Mouse (Mus musculus) hindbrain, embryonic 15.5 days (tissue): Measurements from ENCODE around the gene Thsd4. TPM values are rescaled to one million over a fixed set of nuclear protein-coding genes. Genes with fewer than 3 reads are reported as not detected.

Experiments used
- ATAC-seq: fragments of 200-750 bp; cut with Nextera tagmentation; 2 replicates; pipeline ENCODE4 v1.8.0; 2017; ENCODE audit warnings: low read depth, moderate number of reproducible peaks, moderate TSS enrichment; ENCODE audit not compliant: low FRiP score
- H3K27ac ChIP-seq: fragments of 300-500 bp; sonication (generic); replicated peaks from 2 replicates; pipeline ENCODE4 v1.5.1; 2015; ENCODE audit warnings: mild to moderate bottlenecking, inconsistent platforms
- H3K27me3 ChIP-seq: fragments of 300-500 bp; sonication (generic); 2 replicates; pipeline ENCODE4 v1.6.1; 2015; ENCODE audit warnings: control low read depth, inconsistent platforms
- H3K36me3 ChIP-seq: fragments of 300-500 bp; sonication (generic); 2 replicates; pipeline ENCODE4 v1.6.1; 2015; ENCODE audit warnings: control low read depth, inconsistent platforms
- H3K4me1 ChIP-seq: fragments of 300-500 bp; sonication (generic); replicated peaks from 2 replicates; pipeline ENCODE4 v1.6.1; 2015; ENCODE audit warnings: control low read depth, inconsistent platforms
- H3K4me2 ChIP-seq: fragments of 300-500 bp; sonication (generic); 2 replicates; pipeline ENCODE4 v1.6.1; 2015; ENCODE audit warnings: moderate library complexity, mild to moderate bottlenecking, inconsistent platforms
- H3K4me3 ChIP-seq: fragments of 300-500 bp; sonication (generic); 2 replicates; pipeline ENCODE4 v1.5.1; 2015; ENCODE audit warnings: mild to moderate bottlenecking, inconsistent platforms
- H3K9ac ChIP-seq: fragments of 300-500 bp; sonication (generic); 2 replicates; pipeline ENCODE4 v1.6.1; 2015; ENCODE audit warnings: inconsistent platforms
- H3K9me3 ChIP-seq: fragments of 300-500 bp; sonication (generic); 2 replicates; pipeline ENCODE4 v1.6.1; 2016; ENCODE audit warnings: control low read depth, inconsistent platforms
- WGBS: fragments of 180-500 bp; shearing (Covaris S2); methylation state at CpG from one replicate; pipeline ENCODE4 v1.1.7; 2015; 5-methylcytosine and 5-hydroxymethylcytosine counted together
- polyA plus RNA-seq: library from polyadenylated mRNA; unstranded; fragments of >200 nt; fragmentation: Nextera tagmentation; extraction: Ambion mirVana; gene quantifications from 2 replicates; pipeline ENCODE4 v1.2.1, GENCODE M21; 2015

The Thsd4 gene
- polyA plus RNA-seq, 1 experiment from 2014 or later: 5.2 TPM

DNA sequence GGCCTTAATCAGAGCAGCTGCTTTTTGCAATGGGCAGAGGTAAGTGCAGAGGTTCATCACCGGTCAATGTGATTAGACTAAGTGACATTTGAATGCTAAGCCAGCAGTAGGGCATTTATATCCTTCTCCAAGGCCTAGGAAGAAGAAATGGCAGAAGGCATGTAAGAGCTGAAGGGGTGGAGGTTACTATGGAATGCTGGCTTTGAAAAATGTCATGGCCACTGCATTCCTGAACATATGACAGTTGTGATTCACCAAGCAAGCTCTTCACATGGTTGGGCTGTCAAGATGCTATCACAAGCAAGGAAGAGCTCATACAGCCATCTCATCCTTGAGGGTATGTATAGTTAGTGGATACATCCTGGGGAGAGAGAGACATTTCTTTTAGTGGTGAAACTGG lies 313.0 kb downstream of the Thsd4 start:
- no peaks in the 10 kb centered on the region for H3K9me3 ChIP-seq
- WGBS: 86% methylated on average over 1 of the region's 1 CpGs
- no peak for ATAC-seq
- no peak overlapping the region for H3K9ac ChIP-seq
- H3K27ac ChIP-seq: no peak overlapping the region
- H3K4me1 ChIP-seq: no peaks in the 10 kb centered on the region
- H3K36me3 ChIP-seq: no peaks in the 10 kb centered on the region
- H3K4me2 ChIP-seq: no peak overlapping the region
- no peak overlapping the region for H3K4me3 ChIP-seq
- no peaks in the 10 kb centered on the region for H3K27me3 ChIP-seq

- H3K9ac ChIP-seq: no peak overlapping the region
- ATAC-seq: no peak
- H3K4me3 ChIP-seq: no peak overlapping the region
- no peaks in the 10 kb centered on the region for H3K36me3 ChIP-seq
- no peaks in the 10 kb centered on the region for H3K4me1 ChIP-seq
- H3K27me3 ChIP-seq: no peaks in the 10 kb centered on the region
- no peaks in the 10 kb centered on the region for H3K9me3 ChIP-seq
- WGBS: 84% methylated on average over 7 of the region's 7 CpGs
- H3K4me2 ChIP-seq: no peak overlapping the region
- H3K27ac ChIP-seq: no peak overlapping the region
These were observed 318.7 kb downstream of the Thsd4 start for GRCm38 (mm10) chr9:60203141-60203540.

GRCm38 (mm10) chr9:60200436-60200835 lies 321.4 kb downstream of the Thsd4 start:
- no peak for ATAC-seq
- no peaks in the 10 kb centered on the region for H3K27me3 ChIP-seq
- no peak overlapping the region for H3K4me2 ChIP-seq
- H3K27ac ChIP-seq: no peak overlapping the region
- H3K9ac ChIP-seq: no peak overlapping the region
- H3K4me3 ChIP-seq: no peak overlapping the region
- 79% methylated on average over 2 of the region's 2 CpGs for WGBS
- H3K9me3 ChIP-seq: no peaks in the 10 kb centered on the region
- no peaks in the 10 kb centered on the region for H3K4me1 ChIP-seq
- no peaks in the 10 kb centered on the region for H3K36me3 ChIP-seq

- Histone ChIP-seq H3K9me3 (no peaks in the 10 kb centered on the region), H3K36me3 (no peaks in the 10 kb centered on the region), H3K27ac (no peak overlapping the region), H3K9ac (no peak overlapping the region), H3K4me1 (peaks cover 9% of the 10 kb centered on the region), H3K4me2 (no peak overlapping the region), H3K27me3 (no peaks in the 10 kb centered on the region), H3K4me3 (no peak overlapping the region)
- 92% methylated on average over 12 of the region's 12 CpGs for whole genome bisulfite sequencing
- no peak for ATAC-seq
These were observed 323.2 kb downstream of the Thsd4 start for GRCm38 (mm10) chr9:60198530-60199200.

DNA sequence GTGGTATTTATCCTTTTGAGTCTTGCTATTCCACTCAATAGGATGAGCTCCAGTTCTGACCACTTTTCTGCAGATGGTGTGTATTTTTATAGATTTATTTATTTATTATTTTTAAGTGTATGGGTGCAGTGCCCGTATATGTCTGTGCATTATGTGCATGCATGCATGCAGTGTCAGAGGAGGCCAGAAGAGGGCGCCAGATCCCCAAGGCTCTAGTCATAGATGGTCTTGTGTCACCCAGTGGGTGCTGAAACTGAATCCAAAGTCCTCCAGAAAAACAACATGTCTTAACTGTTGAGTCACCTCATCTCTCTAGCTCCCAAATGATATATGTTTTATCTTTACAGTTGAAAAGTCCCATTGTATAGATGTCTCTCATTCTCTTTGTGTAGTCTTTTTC lies 326.3 kb downstream of the Thsd4 start:
- Histone ChIP-seq H3K27me3 (no peaks in the 10 kb centered on the region), H3K4me1 (peaks cover 9% of the 10 kb centered on the region), H3K36me3 (no peaks in the 10 kb centered on the region), H3K9me3 (no peaks in the 10 kb centered on the region), H3K4me2 (no peak overlapping the region), H3K4me3 (no peak overlapping the region), H3K9ac (no peak overlapping the region), H3K27ac (no peak overlapping the region)
- ATAC-seq: no peak
- WGBS: 80% methylated on average over 2 of the region's 2 CpGs

GRCm38 (mm10) chr9:60194905-60195304 lies 326.9 kb downstream of the Thsd4 start:
- Histone ChIP-seq H3K4me2 (no peak overlapping the region), H3K4me1 (peaks cover 9% of the 10 kb centered on the region), H3K27ac (no peak overlapping the region), H3K36me3 (no peaks in the 10 kb centered on the region), H3K9ac (no peak overlapping the region), H3K9me3 (no peaks in the 10 kb centered on the region), H3K27me3 (no peaks in the 10 kb centered on the region), H3K4me3 (no peak overlapping the region)
- 50% methylated on average over 6 of the region's 6 CpGs for WGBS
- ATAC-seq: no peak

- H3K36me3 ChIP-seq: no peaks in the 10 kb centered on the region
- no peak for ATAC-seq
- no peak overlapping the region for H3K4me2 ChIP-seq
- H3K9ac ChIP-seq: no peak overlapping the region
- no peaks in the 10 kb centered on the region for H3K9me3 ChIP-seq
- peaks cover 9% of the 10 kb centered on the region for H3K4me1 ChIP-seq
- WGBS: 76% methylated on average over 5 of the region's 5 CpGs
- H3K27me3 ChIP-seq: no peaks in the 10 kb centered on the region
- H3K4me3 ChIP-seq: no peak overlapping the region
- no peak overlapping the region for H3K27ac ChIP-seq
These were observed 329.5 kb downstream of the Thsd4 start for GRCm38 (mm10) chr9:60192321-60192720.

DNA sequence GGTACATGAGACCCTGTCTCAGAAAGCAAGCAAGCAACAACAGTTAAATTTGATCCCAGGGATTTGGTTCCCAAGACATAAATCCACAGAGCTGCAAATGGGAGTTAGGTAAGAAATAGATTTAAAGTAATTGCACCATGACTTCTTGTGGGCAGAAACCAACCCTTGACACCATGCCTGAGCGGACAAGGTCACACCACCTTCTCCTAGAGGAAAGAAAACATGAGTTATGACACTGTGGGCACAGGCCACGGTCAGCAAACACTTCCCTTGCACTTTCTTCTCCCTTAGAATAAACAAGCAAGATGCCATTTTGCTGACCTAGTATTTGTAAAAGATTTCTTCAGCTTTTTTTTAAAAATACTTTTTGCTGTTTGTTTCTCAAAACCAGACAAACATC lies 334.4 kb downstream of the Thsd4 start:
- no peak overlapping the region for H3K27ac ChIP-seq
- H3K9ac ChIP-seq: no peak overlapping the region
- no peaks in the 10 kb centered on the region for H3K27me3 ChIP-seq
- no peak overlapping the region for H3K4me3 ChIP-seq
- ATAC-seq: no peak
- no peaks in the 10 kb centered on the region for H3K36me3 ChIP-seq
- no peak overlapping the region for H3K4me2 ChIP-seq
- H3K9me3 ChIP-seq: no peaks in the 10 kb centered on the region
- 84% methylated on average over 2 of the region's 2 CpGs for WGBS
- H3K4me1 ChIP-seq: no peaks in the 10 kb centered on the region

DNA sequence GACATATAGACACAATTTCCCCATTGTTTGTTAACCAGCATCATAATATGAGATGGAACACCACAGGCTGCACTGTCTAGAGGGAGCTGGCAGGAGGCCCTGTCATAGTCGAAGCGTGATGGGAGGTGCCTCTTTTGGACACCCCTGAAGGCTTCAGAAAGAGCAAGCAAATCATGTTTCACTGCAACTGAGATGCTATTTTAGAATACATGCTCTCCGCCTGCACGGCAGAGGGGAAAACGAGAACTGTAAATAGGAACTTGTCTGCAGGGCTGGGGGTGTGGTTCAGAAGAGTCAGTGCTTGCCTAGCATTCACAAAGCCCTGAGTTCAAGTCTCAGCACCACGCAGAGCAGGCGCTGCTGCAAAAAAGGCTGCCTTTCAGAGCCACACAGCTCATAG lies 334.9 kb downstream of the Thsd4 start:
- no peak overlapping the region for H3K27ac ChIP-seq
- H3K9ac ChIP-seq: no peak overlapping the region
- no peak overlapping the region for H3K4me3 ChIP-seq
- no peak overlapping the region for H3K4me2 ChIP-seq
- no peaks in the 10 kb centered on the region for H3K4me1 ChIP-seq
- no peaks in the 10 kb centered on the region for H3K36me3 ChIP-seq
- no peaks in the 10 kb centered on the region for H3K27me3 ChIP-seq
- WGBS: 91% methylated on average over 7 of the region's 7 CpGs
- no peak for ATAC-seq
- H3K9me3 ChIP-seq: no peaks in the 10 kb centered on the region

- Histone ChIP-seq H3K4me1 (no peaks in the 10 kb centered on the region), H3K27ac (no peak overlapping the region), H3K9ac (no peak overlapping the region), H3K36me3 (no peaks in the 10 kb centered on the region), H3K9me3 (no peaks in the 10 kb centered on the region), H3K27me3 (no peaks in the 10 kb centered on the region), H3K4me3 (no peak overlapping the region), H3K4me2 (no peak overlapping the region)
- 57% methylated on average over 3 of the region's 3 CpGs for WGBS
- no peak for ATAC-seq
These were observed 337.8 kb downstream of the Thsd4 start for GRCm38 (mm10) chr9:60184083-60184482.

DNA sequence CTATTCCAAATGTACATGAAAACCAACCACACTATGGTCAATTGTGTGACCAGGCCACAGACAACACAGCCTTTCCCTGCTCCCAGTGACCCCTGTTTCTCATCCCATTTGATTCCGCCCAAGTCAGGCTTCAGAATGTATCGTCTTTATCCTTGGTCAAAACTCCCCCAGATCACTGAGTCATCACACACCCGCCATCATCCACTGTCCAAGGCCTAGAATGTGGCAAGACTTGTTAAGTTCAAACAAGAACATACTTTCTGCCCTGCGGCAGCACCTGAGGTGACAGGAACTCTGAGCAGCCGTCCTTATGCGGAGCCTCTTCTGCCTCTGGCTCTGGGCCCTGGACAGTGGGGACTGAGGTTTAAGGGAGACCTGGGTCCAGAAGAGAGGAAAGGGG lies 339.5 kb downstream of the Thsd4 start:
- Histone ChIP-seq H3K4me2 (no peak overlapping the region), H3K4me1 (no peaks in the 10 kb centered on the region), H3K27ac (no peak overlapping the region), H3K9me3 (no peaks in the 10 kb centered on the region), H3K9ac (no peak overlapping the region), H3K4me3 (no peak overlapping the region), H3K27me3 (no peaks in the 10 kb centered on the region), H3K36me3 (no peaks in the 10 kb centered on the region)
- no peak for ATAC-seq
- 90% methylated on average over 6 of the region's 6 CpGs for WGBS

- no peak for ATAC-seq
- Histone ChIP-seq H3K4me1 (no peaks in the 10 kb centered on the region), H3K9me3 (no peaks in the 10 kb centered on the region), H3K4me3 (no peak overlapping the region), H3K4me2 (no peak overlapping the region), H3K27ac (no peak overlapping the region), H3K9ac (no peak overlapping the region), H3K27me3 (no peaks in the 10 kb centered on the region), H3K36me3 (no peaks in the 10 kb centered on the region)
- WGBS: 99% methylated on average over 3 of the region's 3 CpGs
These were observed 340.9 kb downstream of the Thsd4 start for GRCm38 (mm10) chr9:60180936-60181335.

GRCm38 (mm10) chr9:60180114-60180513 lies 341.7 kb downstream of the Thsd4 start:
- H3K27ac ChIP-seq: no peak overlapping the region
- no peaks in the 10 kb centered on the region for H3K27me3 ChIP-seq
- WGBS: 81% methylated on average over 6 of the region's 6 CpGs
- H3K36me3 ChIP-seq: no peaks in the 10 kb centered on the region
- H3K4me3 ChIP-seq: no peak overlapping the region
- H3K4me1 ChIP-seq: no peaks in the 10 kb centered on the region
- H3K4me2 ChIP-seq: no peak overlapping the region
- H3K9me3 ChIP-seq: no peaks in the 10 kb centered on the region
- ATAC-seq: no peak
- H3K9ac ChIP-seq: no peak overlapping the region
